Comparison of ENCODE assay signal across 8 mouse cellular contexts in the genomic region with DNA sequence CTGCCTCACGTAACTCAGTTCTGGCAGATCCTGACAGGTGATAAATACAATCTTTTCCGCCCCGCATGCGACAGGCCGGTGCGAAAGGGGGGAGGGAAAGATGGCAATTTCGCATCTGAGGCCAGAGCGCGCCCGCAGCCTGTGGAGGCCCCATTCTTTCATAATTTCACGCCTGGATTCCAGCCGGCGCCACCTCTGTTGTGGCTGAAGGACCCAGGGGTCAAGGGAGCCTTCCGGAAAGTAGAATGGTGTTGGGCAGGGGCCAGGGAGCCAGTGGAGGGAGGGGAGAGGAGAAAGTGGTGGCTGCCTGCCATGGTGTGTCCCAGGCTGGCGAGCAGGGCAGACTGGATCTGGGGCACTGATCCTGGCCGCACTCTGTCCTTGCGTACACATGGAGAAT.
DNase-seq lines count a peak whose midpoint lies in the region; ATAC-seq lines count a peak whose summit lies in the region.

No protein-coding gene starts in this region.

- peak; percentile 9 for DNase-seq in cerebellum, adult 11 months
- DNase-seq in cerebellum, postnatal 10 days: peak; percentile 70 to 83
- peak; percentile 17 to 36 for DNase-seq in heart, adult 9 months (ENCODE audit: low spot score in 2 of 2)
- DNase-seq in kidney, postnatal 25 days: peak; percentile 69 to 83
- DNase-seq in neural tube, embryonic 10.5 days (ENCODE audit: extremely low spot score, low spot score): peak; percentile 67
- no peak for DNase-seq in spleen, adult 12 weeks (ENCODE audit: low spot score)

- no peak for ATAC-seq in cerebellum, adult (ENCODE audit: insufficient number of reproducible peaks, low FRiP score, low TSS enrichment)
- ATAC-seq in inflammation-experienced regulatory T-cells, adult 6 months: no peak
